Mouse (Mus musculus) megakaryocyte, embryonic 14.5 days (primary cell): ENCODE measurements around the gene Igsf23. TPM values are rescaled to one million over a fixed set of nuclear protein-coding genes. Genes with fewer than 3 reads are reported as not detected.
A peak's percentile ranks its signal among the peaks of the same experiment; 100 is the strongest.

Experiments
- H3K27me3 ChIP-seq: replicated peaks from 2 replicates; pipeline ENCODE3; 2012; ENCODE audit warnings: inconsistent platforms
- H3K36me3 ChIP-seq: replicated peaks from 2 replicates; pipeline ENCODE3; 2012; ENCODE audit warnings: low read length, inconsistent platforms, mixed read lengths
- H3K4me1 ChIP-seq: 2 replicates; pipeline ENCODE4 v1.6.1; 2012; ENCODE audit warnings: inconsistent platforms
- H3K4me3 ChIP-seq: replicated peaks from 2 replicates; pipeline ENCODE3; 2012; ENCODE audit warnings: moderate library complexity, mild to moderate bottlenecking, inconsistent platforms
- H3K9me3 ChIP-seq: 2 replicates; pipeline ENCODE4 v1.6.1; 2012; ENCODE audit warnings: inconsistent platforms
- FLI1 ChIP-seq: IDR thresholded peaks from 2 replicates; pipeline ENCODE4 v1.6.1; 2012; ENCODE audit warnings: low read length, inconsistent platforms, mixed read lengths
- GATA1 ChIP-seq: IDR thresholded peaks from 3 replicates; pipeline ENCODE4 v1.6.1; 2012; ENCODE audit warnings: mixed read lengths, low read length, inconsistent platforms, borderline replicate concordance
- polyA plus RNA-seq: library from polyadenylated mRNA; stranded (reverse); fragments of >175 nt; gene quantifications from 2 replicates; pipeline ENCODE4 v1.2.3, GENCODE M21; 2012; ENCODE audit warnings: low replicate concordance; ENCODE audit not compliant: insufficient read depth

Gene Igsf23
- polyA plus RNA-seq, 1 experiment: not detected

DNA sequence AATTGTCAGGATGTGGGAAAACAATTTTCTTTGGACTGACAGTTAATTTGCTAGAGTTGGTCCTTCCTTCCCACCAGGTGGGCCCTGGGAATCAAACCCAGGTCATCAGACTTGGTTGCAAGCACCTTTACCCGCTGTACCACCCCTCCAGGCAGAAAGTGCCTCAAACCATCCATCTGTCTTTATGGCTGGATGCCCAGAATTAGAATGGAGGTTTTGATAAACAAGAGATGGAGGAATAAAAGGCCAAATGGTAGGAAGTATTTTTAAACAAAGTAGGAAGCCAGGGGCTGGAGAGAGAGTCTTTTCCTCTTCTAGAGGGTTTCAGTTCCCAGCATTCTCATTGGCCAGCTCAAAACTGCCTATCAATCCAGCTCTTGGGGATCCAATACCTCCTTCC, 25.2 kb downstream of the Igsf23 start:
- TF ChIP-seq GATA1: no peak
- no peak for TF ChIP-seq FLI1
- H3K9me3 ChIP-seq: peaks cover 7% of the 10 kb centered on the region

DNA sequence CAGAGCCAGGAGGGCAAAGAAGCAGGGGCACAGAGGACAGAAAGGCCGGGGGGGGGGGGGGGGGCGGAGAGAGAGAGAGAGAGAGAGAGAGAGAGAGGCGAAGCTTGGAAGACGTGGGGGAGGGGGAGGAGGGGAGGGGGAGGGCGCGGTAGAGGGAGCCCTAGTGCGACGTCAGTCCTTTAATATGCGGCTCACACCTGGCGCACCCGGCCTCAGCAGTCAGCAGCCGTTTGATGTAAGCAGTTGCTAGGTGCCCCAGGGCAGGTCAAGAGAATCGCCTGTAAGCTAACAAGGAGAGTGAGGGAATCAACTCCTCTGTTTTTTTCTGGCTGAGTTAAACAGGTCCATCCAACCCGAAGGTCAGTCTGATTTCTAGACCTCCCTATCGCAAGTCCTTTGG, 26.8 kb downstream of the Igsf23 start:
- H3K4me3 ChIP-seq: no peak overlapping the region

More for the DNA sequence above, 25.2 kb downstream of the Igsf23 start:
- Histone ChIP-seq H3K27me3 (peaks cover 53% of the 10 kb centered on the region), H3K4me1 (peaks cover 40% of the 10 kb centered on the region), H3K4me3 (no peak overlapping the region), H3K36me3 (no peaks in the 10 kb centered on the region)

DNA sequence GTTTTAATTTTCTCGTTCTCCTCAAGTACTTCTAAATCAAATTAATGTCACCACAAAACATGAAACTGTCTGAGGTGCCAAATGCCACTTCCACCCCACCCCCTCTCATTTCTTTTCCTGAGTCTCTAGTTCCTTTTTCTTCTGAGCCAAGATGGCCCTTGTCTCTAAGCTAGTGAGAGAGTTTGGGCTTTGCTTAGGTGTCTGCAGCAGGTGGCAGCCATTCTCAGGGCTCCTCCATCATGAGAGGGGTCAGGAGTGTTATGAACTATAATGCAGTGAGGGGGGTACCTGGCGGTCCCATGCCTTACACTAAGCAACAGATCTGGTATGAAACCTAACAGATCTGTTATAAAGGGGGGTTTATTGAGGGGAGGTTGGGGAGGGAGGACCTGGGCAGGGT, 27.2 kb downstream of the Igsf23 start:
- TF ChIP-seq GATA1 (no peak), FLI1 (no peak)
- no peak overlapping the region for H3K4me3 ChIP-seq

More for the DNA sequence above, 26.8 kb downstream of the Igsf23 start:
- TF ChIP-seq FLI1: no peak
- no peak for TF ChIP-seq GATA1
- Histone ChIP-seq H3K9me3 (peaks cover 7% of the 10 kb centered on the region), H3K36me3 (no peaks in the 10 kb centered on the region), H3K4me1 (peaks cover 47% of the 10 kb centered on the region), H3K27me3 (peaks cover 56% of the 10 kb centered on the region)

DNA sequence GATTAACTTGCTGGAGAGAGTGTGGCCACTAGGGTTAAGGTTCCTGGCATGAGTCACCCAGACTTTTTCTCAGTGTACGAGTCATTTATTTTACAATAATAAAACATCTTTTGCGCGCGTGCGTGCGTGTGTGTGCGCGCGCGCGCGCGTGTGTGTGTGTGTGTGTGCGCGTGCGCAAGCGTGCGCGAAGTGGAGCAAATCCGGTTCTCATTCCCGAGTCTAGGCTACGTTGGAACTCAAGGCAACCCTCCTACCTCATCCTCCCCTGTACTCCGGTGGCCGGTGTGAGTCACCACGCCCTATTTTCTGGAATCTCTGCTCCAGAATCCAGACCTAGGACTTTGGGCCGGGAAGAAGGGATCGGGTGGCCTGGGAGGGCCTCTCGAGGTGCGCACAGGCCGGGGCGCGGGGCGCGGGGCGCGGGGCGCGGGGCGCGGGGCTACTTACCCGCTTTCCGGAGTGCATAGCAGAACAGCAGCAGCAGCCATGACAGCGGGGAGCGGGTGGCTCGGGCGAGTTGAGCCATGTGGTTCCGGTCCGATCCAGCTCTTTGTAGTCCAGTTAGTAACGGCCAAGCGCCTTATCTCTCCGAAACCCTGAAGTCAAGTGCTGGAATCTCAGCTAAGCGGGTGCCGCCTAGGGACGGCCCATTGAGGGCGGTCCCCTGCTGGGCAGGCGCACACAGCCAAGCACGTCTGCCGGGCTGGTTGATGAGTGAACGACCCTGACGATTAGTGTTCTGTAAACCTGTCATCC, 29.9 kb downstream of the Igsf23 start, which contains the start of gene Pvr:
TSS of gene Pvr (minus strand) at position 655 of the 756 bp plus-strand sequence.
- peaks cover 64% of the 10 kb centered on the region for H3K27me3 ChIP-seq
- no peak for TF ChIP-seq GATA1
- no peak for TF ChIP-seq FLI1
- no peaks in the 10 kb centered on the region for H3K9me3 ChIP-seq
- peak within 1 kb of the TSS; percentile 92 for H3K4me3 ChIP-seq
- H3K4me1 ChIP-seq: peaks cover 31% of the 10 kb centered on the region
- H3K36me3 ChIP-seq: no peaks in the 10 kb centered on the region

More for the DNA sequence above, 27.2 kb downstream of the Igsf23 start:
- Histone ChIP-seq H3K27me3 (peaks cover 55% of the 10 kb centered on the region), H3K4me1 (peaks cover 47% of the 10 kb centered on the region), H3K36me3 (no peaks in the 10 kb centered on the region), H3K9me3 (peaks cover 7% of the 10 kb centered on the region)

DNA sequence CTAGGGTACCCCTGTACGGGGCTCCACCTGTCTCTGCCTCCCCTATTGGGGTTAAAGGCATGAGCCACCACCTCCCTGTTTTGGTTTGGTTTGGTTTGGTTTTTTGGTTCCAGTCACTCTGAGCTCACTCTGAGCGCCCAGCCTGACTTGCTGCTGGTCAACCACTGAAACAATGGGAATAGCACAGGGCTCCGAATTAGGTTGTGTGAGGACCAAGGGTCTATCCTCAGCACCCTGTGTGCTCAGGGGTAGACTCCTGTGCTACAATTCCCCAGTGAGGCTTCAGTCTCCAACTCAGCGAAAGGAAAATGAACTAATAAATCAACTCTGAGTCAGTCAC, 30.4 kb downstream of the Igsf23 start:
- no peaks in the 10 kb centered on the region for H3K36me3 ChIP-seq
- TF ChIP-seq GATA1: no peak
- no peak for TF ChIP-seq FLI1
- peaks cover 31% of the 10 kb centered on the region for H3K4me1 ChIP-seq
- peak overlapping the region; percentile 92 for H3K4me3 ChIP-seq
- peaks cover 59% of the 10 kb centered on the region for H3K27me3 ChIP-seq
- no peaks in the 10 kb centered on the region for H3K9me3 ChIP-seq

DNA sequence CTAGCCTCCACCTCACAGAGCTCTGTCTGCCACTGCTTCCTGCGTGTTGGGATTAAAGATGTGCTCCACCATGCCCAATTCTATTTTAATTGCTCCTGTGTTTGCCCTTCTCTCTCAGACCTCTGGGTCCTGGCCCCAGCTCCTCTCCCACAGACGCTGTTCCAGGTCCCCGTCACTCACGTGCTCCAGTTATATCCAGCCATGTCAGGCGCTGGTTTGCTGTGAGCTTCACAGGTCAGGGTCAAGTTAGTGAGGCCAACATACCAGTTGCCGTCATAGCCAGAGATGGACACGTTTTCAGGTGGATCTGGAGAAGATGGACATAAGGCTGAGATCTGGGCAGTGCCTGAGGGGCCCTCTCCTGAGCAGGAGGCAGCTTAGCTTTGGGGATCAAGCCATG, 36.0 kb downstream of the Igsf23 start:
- H3K36me3 ChIP-seq: no peaks in the 10 kb centered on the region
- H3K9me3 ChIP-seq: no peaks in the 10 kb centered on the region
- H3K27me3 ChIP-seq: peaks cover 27% of the 10 kb centered on the region
- H3K4me3 ChIP-seq: no peak overlapping the region
- peaks cover 12% of the 10 kb centered on the region for H3K4me1 ChIP-seq
- TF ChIP-seq GATA1 (no peak), FLI1 (no peak)

DNA sequence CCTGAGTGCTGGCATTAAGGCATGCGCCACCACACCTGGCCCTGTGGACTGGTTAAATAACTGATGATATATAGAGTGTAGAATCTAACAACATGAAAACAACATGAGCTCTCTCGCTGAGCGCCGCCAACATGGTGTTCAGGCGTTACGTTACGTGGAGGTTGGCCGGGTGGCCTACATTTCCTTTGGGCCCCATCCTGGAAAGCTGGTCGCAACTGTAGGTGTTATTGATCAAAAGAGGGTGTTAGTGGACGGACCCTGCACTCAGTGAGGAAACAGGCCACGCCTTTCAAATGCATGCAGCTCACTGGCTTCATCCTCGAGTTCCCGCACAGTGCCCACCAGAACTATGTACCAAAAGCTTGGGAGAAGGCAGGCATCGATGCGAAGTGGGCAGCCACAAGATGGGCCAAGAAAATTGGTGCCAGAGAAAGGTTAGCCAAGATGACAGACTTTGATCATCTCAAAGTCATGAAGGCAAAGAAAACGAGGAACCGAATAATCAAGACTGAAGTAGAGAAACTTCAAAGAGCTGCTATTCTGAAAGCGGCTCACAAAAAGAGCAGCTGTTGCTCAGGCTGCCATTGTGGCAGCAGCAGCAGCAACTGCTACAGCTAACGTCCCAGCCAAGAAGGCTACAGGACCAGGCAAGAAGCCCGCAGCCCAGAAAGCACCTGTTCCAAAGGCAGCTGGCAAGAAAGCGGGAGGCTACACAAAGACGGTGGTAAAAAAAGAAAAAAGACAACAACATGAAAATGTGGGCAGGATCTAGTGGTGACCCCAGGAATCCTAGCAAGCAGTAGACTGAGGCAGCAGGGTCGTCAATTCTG, 38.6 kb downstream of the Igsf23 start:
- TF ChIP-seq GATA1 (no peak), FLI1 (no peak)
- no peaks in the 10 kb centered on the region for H3K36me3 ChIP-seq

DNA sequence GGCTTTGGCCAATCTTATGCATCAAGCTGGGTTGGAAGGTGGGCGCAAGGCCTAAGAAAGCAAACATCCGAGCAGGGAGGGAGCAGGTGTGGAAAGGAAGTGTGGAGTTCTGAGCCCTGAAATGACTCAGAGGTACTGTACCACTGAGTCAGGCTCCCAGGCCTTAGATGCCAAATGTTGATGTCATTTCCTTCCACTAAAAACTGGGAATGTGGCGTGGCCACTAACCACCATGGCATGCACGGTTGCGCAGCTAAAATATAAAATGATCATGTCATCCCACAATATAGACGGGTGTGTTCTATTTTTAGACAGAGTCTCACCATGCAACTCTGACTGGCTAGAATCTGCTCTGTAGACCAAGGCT, 39.3 kb downstream of the Igsf23 start:
- Histone ChIP-seq H3K9me3 (no peaks in the 10 kb centered on the region), H3K4me3 (no peak overlapping the region), H3K4me1 (peaks cover 12% of the 10 kb centered on the region), H3K27me3 (peaks cover 11% of the 10 kb centered on the region), H3K36me3 (no peaks in the 10 kb centered on the region)
- TF ChIP-seq FLI1 (no peak), GATA1 (no peak)

More for the DNA sequence above, 38.6 kb downstream of the Igsf23 start:
- Histone ChIP-seq H3K27me3 (peaks cover 18% of the 10 kb centered on the region), H3K4me3 (no peak overlapping the region), H3K9me3 (no peaks in the 10 kb centered on the region), H3K4me1 (peaks cover 12% of the 10 kb centered on the region)

DNA sequence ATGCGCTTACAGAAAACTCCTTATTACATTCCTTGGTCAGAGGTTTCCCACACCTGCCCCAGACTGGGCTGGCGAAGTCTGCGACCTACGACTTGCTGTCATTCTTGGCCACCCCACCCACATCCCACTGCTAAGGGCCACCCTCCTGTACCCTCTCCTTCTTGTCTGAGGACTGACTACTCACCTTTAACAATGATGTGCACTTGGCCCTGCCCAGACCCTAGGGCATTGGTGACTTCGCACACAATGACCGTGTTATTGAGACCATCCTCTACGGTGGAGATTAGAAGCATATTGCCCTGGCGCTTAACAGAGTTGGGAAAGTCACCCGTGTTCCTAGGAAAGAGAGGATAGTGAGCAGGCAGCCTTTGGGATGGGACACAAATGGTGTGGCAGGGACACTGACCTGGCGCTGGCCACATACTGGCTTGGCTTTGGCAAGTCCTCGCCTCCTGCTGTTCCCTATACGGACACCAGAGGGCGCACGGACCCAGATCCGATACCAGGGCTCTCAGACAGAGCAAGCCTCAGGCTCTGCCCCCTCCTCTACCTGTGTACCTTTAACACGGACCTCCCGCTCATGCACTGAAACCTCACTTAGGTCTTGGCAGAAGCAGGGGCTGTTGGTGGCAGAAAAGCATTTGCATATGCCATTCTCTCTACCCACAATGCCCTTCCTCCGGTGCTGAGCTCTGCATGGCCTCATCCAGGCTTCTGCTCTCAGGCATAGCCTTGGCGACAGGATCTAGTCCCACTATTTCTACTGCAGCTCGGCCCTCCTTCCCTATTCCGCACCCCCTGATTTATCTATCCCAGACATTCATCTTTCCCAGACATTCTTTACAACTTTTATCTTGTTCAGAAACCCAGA, 39.9 kb downstream of the Igsf23 start:
- Histone ChIP-seq H3K4me1 (peaks cover 12% of the 10 kb centered on the region), H3K36me3 (no peaks in the 10 kb centered on the region), H3K4me3 (no peak overlapping the region), H3K27me3 (peaks cover 5% of the 10 kb centered on the region), H3K9me3 (no peaks in the 10 kb centered on the region)
- TF ChIP-seq GATA1 (no peak), FLI1 (no peak)

DNA sequence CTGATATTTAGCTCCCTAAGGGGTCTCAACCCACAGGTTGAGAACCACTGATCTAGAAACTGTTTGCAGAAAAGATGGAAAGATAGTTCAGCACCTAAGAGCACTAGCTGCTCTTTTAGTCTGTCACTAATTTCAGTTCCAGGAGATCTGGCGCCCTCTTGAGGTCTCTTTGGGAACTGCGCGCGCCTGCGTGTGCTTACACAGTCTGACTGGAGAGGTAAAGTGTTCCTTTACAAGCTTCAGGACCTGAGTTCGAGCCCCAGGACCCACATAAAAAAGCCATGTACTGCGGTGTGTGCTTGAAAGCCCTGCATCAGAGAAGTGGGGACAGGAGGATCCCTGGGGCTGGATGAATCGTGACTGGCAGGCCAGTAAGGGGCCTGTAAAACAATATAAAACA, 60.7 kb downstream of the Igsf23 start:
- no peak overlapping the region for H3K4me3 ChIP-seq
- H3K4me1 ChIP-seq: no peaks in the 10 kb centered on the region
- no peaks in the 10 kb centered on the region for H3K9me3 ChIP-seq
- peaks cover 22% of the 10 kb centered on the region for H3K27me3 ChIP-seq
- TF ChIP-seq GATA1: no peak
- no peak for TF ChIP-seq FLI1
- no peaks in the 10 kb centered on the region for H3K36me3 ChIP-seq
